Mouse (Mus musculus) c-Kit-negative CD71-positive TER-119-positive erythroid progenitor cells, embryonic 14.5 days (primary cell): ENCODE results near the gene 2510009E07Rik.
A peak's percentile ranks its signal among the peaks of the same experiment; 100 is the strongest.

Source experiments
- DNase-seq: peaks from one replicate; pipeline ENCODE4 v3.0.0-alpha.2; 2013; ENCODE audit warnings: low read depth, low spot score

The 2510009E07Rik gene

GRCm38 (mm10) chr16:21694463-21695241, at the start of gene 2510009E07Rik:
2510009E07Rik (minus strand) TSS chr16:21694665.
- no peak for DNase-seq

GRCm38 (mm10) chr16:21743401-21743800, 48.9 kb upstream of the 2510009E07Rik start:
- no peak for DNase-seq

GRCm38 (mm10) chr16:21742898-21743297, 48.4 kb upstream of the 2510009E07Rik start:
- no peak for DNase-seq

GRCm38 (mm10) chr16:21742191-21742870, 47.9 kb upstream of the 2510009E07Rik start:
- DNase-seq = no peak

- no peak for DNase-seq
These were observed 47.1 kb upstream of the 2510009E07Rik start for GRCm38 (mm10) chr16:21741542-21741941.

GRCm38 (mm10) chr16:21735638-21736037, 41.2 kb upstream of the 2510009E07Rik start:
- no peak for DNase-seq

- peak; percentile 33 for DNase-seq
These were observed 33.5 kb upstream of the 2510009E07Rik start for GRCm38 (mm10) chr16:21727897-21728364.

- no peak for DNase-seq
These were observed 33.0 kb upstream of the 2510009E07Rik start for GRCm38 (mm10) chr16:21727421-21727820.

GRCm38 (mm10) chr16:21724261-21724660, 29.8 kb upstream of the 2510009E07Rik start:
- no peak for DNase-seq

- no peak for DNase-seq
These were observed 25.3 kb upstream of the 2510009E07Rik start for GRCm38 (mm10) chr16:21719770-21720169.

- no peak for DNase-seq
These were observed 20.1 kb upstream of the 2510009E07Rik start for GRCm38 (mm10) chr16:21714516-21714915.

- DNase-seq = no peak
These were observed 15.9 kb upstream of the 2510009E07Rik start for GRCm38 (mm10) chr16:21710321-21710720.

GRCm38 (mm10) chr16:21704691-21705090, 10.2 kb upstream of the 2510009E07Rik start:
- DNase-seq = no peak

- DNase-seq = no peak
These were observed 7.8 kb upstream of the 2510009E07Rik start for GRCm38 (mm10) chr16:21702314-21702690.

- DNase-seq = no peak
These were observed 7.3 kb upstream of the 2510009E07Rik start for GRCm38 (mm10) chr16:21701611-21702313.

GRCm38 (mm10) chr16:21698136-21698535, 3.7 kb upstream of the 2510009E07Rik start:
- no peak for DNase-seq

- no peak for DNase-seq
These were observed 2.5 kb upstream of the 2510009E07Rik start for GRCm38 (mm10) chr16:21696946-21697345.

- DNase-seq = no peak
These were observed 745 bp upstream of the 2510009E07Rik start for GRCm38 (mm10) chr16:21695242-21695578.

- no peak for DNase-seq
These were observed 443 bp downstream of the 2510009E07Rik start for GRCm38 (mm10) chr16:21693981-21694462.

GRCm38 (mm10) chr16:21690216-21690755, 4.2 kb downstream of the 2510009E07Rik start:
- no peak for DNase-seq

GRCm38 (mm10) chr16:21689141-21689540, 5.3 kb downstream of the 2510009E07Rik start:
- no peak for DNase-seq

GRCm38 (mm10) chr16:21687406-21687805, 7.1 kb downstream of the 2510009E07Rik start:
- DNase-seq = no peak
